Mouse (Mus musculus): ENCODE results near the gene Cyp1a1.

Cyp1a1 gene

DNA sequence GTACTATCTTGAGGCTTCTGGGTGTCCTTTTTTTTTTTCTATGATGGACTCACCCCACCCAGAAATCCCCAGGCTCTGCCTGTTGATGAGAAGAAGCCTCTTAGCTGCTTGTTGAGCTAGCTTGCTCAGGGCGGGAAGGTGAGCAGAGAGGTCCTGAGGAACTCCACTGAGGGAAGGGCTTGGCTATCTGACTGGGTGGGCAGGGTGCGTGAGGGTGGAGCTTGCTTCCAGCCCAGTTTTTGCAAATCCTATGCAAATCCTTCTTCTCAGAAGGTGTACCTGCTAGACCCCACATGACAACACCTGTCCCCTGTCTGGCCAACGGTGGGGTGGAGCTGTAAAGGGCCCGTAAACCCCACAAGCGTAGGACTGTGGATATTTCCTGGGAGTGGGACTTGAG is 34.4 kb upstream of the Cyp1a1 start, which contains the start of gene Csk:
Gene Csk, minus strand, starts transcription at position 349 of the 400 bp plus-strand sequence.
- in situ Hi-C loops (cut with MboI; ENCODE audit: unreplicated experiment in 2 of 2), result loop anchor here (5.0 to 25.0 kb wide), 4 partner anchors 36 to 559 kb away; partner anchors contain the start of genes Cox5a (in 1 of the 2), Islr (in 1 of the 2), Islr2 (in 1 of the 2) and Ubl7 (in 1 of the 2)

DNA sequence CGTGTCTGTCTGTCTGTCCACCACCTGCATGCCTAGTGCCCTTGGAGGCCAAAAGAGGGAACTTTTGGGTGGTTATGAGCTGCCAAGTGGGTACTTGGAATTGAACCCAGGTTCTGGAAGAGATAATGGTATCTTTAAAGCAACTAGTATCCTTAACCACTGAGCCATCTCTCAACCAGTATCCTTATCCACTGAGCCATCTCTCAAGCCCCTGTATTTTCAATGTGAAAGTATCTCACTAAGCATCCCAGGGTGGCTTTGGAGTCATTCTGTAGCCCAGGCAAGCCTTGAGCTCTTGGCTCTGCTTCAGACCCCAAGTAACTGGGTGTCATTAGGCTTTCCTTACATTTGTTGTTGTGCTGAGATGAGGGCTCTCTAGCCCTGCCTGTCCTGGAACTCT is 32.8 kb upstream of the Cyp1a1 start:
- in situ Hi-C loops (cut with MboI; ENCODE audit: unreplicated experiment in 2 of 2), result loop anchor here (5.0 to 25.0 kb wide), 6 partner anchors 38 to 557 kb away; partner anchors contain the start of genes Cox5a (in 1 of the 2), Islr (in 1 of the 2), Islr2 (in 1 of the 2) and Ubl7 (in 1 of the 2)

DNA sequence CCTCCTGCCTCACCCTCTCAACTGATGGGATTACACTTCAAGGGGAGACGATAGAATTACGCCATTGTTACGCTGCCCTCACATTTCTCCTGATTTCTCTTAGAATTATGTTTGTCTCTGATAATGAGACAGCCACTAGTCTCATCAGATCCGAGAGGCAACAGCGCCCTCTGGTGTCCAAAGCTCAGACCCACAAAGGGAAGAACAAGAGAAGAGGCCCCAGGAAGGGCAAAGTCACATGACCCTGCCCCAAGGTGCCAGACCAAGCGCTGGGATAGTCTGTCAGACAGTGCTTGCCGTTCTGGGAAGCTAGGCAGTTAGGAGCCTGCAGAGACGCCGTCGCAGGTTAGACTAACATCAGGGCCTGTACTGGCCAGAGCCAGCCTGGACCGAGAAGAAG is 32.0 kb upstream of the Cyp1a1 start:
- in situ Hi-C loops (cut with MboI; ENCODE audit: unreplicated experiment in 2 of 2), result loop anchor here (5.0 to 25.0 kb wide), 4 partner anchors 63 to 557 kb away; partner anchors contain the start of genes Islr (in 1 of the 2), Islr2 (in 1 of the 2) and Ubl7 (in 1 of the 2)

DNA sequence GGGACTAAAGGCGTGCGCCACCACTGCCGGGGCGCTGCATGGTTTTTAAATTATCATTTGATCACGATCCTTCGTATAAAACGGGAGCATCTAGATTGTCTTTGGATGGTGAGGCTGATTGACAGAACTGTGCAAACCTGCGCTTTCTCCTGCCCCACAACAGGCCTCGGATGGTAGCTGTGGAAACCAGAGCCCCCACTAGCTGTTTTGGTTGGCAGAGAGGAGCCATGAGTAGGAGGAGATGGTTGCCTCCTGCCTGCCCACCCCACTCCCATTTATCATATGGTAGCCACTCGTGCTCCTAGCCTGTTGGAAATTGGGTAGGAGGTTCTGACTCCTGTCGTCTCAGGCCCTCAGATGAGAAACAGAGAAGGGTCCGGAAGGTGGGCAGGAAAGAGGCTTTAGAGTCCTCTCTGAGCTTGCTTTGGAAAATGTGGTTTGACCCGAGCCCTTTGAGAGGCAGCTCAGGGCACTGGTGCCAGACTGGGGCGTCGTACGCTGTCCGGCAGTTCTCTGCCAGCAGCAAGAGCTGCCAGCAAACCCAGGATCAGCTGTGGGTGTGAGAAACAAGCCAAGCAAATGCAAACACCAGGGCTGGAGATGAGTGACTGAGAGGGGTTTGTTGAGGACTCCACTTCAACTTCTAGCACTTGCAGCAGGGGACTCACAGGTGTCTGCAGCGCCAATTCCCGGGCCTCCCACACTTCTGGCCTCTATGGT is 30.9 kb upstream of the Cyp1a1 start:
- in situ Hi-C loops (cut with MboI; ENCODE audit: unreplicated experiment in 2 of 2), result loop anchor here (5.0 to 25.0 kb wide), 4 partner anchors 64 to 556 kb away; partner anchors contain the start of genes Islr (in 1 of the 2), Islr2 (in 1 of the 2) and Ubl7 (in 1 of the 2)

DNA sequence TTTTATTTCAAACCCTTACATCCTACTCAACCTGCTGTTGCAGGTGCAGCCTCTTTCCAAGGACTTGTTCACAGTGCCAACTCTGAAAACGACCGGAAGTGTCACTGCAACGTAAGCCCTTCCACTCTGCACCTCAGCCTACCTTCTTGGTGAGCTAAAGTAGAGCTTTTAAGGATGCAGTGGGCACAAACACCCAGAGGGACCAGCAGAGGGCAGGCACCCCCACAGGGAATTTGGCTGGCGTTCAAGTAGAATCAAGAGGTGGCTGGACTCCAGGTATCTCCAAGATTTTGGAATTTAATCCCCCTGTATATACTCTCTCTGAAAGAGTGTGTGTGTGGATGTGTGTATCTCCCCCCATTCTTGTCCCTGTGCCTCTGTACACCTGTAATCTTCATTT is 29.9 kb upstream of the Cyp1a1 start:
- in situ Hi-C loops (cut with MboI; ENCODE audit: unreplicated experiment in 2 of 2), result loop anchor here (5.0 to 25.0 kb wide), 4 partner anchors 66 to 554 kb away; partner anchors contain the start of genes Islr (in 1 of the 2), Islr2 (in 1 of the 2) and Ubl7 (in 1 of the 2)

DNA sequence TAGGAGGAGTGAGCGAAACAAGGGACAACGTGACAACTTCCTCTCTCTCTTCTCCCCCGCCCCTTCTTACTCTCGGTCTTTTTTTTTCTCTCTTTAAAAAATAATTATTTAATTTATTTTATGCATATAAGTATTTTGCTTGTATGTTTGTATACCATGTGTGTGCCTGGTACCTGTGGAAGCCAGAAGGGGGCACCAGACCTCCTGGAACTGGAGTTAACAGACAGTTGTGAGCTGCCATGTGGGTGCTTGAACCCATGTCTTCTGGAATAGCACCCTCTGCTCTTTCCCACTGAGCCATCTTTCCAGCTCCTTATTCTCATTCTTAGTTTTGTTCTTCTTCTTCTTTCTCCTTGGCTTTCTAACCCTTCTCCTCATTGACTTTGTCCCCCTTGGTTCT is 28.8 kb upstream of the Cyp1a1 start:
- in situ Hi-C loops (cut with MboI; ENCODE audit: unreplicated experiment in 2 of 2), result loop anchor here (5.0 to 25.0 kb wide), 4 partner anchors 67 to 553 kb away; partner anchors contain the start of genes Islr (in 1 of the 2), Islr2 (in 1 of the 2) and Ubl7 (in 1 of the 2)

DNA sequence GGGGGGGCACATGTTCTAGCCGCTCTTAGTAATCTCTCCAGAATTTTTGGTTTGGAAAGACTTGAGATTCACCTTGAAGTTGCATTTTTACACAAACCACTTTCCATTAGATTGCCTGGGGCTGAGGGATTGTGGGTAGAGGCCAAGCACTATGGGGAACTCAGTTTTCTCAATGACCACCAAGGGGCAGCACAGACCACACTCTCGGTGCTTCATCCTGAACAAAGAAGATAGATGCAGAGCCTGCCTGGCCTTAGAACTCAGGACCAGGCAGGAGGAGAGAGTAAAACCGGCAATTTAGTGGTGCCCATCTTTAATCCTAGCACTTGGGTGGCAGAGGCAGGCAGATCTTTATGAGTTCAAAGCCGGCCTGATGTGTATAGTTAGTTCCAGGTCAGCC is 28.0 kb upstream of the Cyp1a1 start:
- in situ Hi-C loops (cut with MboI; ENCODE audit: unreplicated experiment in 2 of 2), result loop anchor here (5.0 to 25.0 kb wide), 10 partner anchors 67 to 553 kb away; partner anchors contain the start of genes Islr (in 2 of the 2), Islr2 (in 2 of the 2) and Ubl7 (in 1 of the 2)

DNA sequence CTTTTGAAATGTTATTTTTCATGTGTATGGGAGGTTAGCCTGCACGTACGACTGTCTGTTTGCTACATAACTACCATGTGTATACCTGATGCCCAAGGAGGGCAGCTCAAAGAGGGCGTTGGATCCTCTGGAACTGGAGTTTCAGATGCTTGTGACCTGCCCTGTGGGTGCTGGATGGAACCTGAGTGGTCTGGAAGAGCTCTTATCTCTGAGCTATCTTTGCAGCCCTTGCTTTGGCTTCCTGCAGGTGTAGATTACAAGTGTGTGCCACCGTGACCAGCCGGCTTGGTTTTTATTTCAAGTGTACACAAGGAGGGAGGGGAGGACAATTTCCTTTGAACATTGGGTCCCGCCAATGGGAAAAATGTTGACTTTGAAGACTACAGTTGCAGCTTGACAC is 27.2 kb upstream of the Cyp1a1 start:
- in situ Hi-C loops (cut with MboI; ENCODE audit: unreplicated experiment in 2 of 2), result loop anchor here (5.0 to 25.0 kb wide), 7 partner anchors 87 to 552 kb away; partner anchors contain the start of genes Islr (in 2 of the 2) and Islr2 (in 2 of the 2)

DNA sequence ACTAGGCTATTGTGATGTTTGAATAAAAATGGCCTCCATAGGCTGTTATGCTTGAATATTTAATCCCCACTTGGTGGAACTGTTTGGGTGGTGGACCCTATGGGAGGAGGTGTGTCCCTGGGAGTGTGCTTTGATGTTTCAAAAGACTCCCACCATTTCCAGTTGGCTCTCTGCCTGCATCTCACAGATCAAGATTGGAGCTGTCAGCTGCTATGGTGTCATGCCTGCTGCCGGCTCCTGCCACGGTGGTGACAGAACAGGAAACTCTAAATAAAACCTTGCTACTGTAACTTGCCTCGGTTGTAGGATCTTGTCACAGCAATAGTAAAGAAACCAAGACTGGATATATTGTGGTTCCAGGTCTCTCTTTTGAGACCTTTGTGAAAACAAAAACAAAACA is 26.2 kb upstream of the Cyp1a1 start:
- in situ Hi-C loops (cut with MboI; ENCODE audit: unreplicated experiment in 2 of 2), result loop anchor here (5.0 to 25.0 kb wide), 7 partner anchors 86 to 551 kb away; partner anchors contain the start of genes Islr (in 2 of the 2) and Islr2 (in 2 of the 2)

DNA sequence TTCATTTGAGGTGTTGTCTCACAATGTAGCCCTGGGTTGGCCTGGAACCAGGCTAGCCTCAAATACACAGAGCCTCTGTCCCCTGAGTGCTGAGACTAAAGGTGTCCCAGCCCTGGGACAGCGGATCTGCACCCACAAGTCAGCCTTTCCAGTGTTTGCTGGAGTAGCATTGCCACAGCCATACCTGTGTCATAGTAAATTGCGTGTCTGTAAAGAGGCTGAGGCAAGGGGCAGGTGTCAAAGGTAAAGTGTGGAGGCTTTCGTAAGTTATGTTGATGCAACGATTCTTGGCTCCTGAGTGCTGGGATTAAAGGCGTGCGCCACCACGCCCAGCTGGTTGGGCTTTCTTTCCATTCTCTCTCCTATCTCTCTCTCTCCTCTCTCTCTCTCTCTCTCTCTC is 23.1 kb upstream of the Cyp1a1 start:
- in situ Hi-C loops (cut with MboI; ENCODE audit: unreplicated experiment in 2 of 2), result loop anchor here (5.0 to 25.0 kb wide), 7 partner anchors 83 to 548 kb away; partner anchors contain the start of genes Islr (in 2 of the 2) and Islr2 (in 2 of the 2)

DNA sequence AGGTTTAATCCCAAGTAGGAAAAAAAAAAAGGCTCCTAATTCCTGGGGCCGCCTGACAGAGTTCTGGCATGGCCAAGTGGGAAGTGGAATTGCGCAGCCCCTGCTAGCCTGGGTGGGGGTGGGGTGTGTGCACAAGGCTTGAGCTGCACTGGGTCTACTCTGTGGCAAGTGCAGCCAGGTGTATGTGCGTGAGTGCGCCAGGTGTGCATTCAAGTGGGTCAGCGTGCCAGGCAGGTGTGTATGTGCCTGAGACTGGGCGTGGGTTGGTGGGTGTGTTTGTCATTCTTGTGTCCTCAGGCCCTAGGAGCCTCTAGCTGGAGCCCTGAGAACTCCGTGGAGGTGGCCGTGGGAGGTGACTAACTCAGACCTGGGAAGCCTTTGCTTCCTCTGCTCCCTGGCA is 21.2 kb upstream of the Cyp1a1 start:
- in situ Hi-C loops (cut with MboI; ENCODE audit: unreplicated experiment in 2 of 2), result loop anchor here (10.0 to 25.0 kb wide), 4 partner anchors 178 to 546 kb away; partner anchors contain the start of genes Islr (in 2 of the 2) and Islr2 (in 2 of the 2)

DNA sequence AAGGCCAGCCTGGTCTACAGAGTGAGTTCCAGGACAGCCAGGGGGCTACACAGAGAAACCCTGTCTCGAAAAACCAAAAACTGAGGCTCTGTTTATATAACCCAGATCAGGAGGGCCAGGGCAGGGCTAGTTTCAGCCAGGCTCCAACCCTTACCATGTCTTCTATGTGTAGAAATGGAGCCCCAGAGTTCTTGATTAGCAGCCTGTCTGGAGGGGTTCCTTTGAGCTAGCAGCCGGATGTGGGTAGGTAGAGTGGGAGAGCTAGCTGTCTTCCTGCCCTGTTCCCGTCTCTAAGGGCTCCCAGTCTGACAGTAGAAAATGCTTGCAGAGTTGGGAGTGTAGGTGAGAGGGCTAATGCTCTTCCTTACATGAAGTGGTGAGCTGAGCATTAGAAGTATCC is 20.6 kb upstream of the Cyp1a1 start:
- in situ Hi-C loops (cut with MboI; ENCODE audit: unreplicated experiment in 2 of 2), result loop anchor here (10.0 to 25.0 kb wide), 4 partner anchors 178 to 545 kb away; partner anchors contain the start of genes Islr (in 2 of the 2) and Islr2 (in 2 of the 2)

DNA sequence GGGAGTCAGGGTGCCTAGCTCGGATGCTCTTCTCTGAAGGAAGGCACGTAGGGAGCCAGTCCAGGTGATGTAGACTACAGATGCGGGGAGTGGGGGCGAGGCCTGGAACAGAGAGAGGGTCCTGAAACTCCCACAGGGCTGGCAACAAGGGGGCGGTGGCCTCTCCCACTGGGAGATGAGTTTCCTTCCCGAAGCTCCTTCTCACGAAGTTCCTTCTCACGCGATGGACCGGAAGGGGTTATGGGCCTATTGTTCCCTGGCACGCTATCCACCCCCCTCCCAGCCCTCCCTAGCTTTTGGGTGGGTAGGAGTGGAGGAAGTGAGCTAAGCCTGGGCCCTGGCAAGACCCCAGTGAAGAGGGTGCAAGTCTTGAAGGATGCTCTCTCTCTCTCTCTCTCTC is 19.9 kb upstream of the Cyp1a1 start:
- in situ Hi-C loops (cut with MboI; ENCODE audit: unreplicated experiment in 2 of 2), result loop anchor here (10.0 to 25.0 kb wide), 4 partner anchors 177 to 544 kb away; partner anchors contain the start of genes Islr (in 2 of the 2) and Islr2 (in 2 of the 2)

DNA sequence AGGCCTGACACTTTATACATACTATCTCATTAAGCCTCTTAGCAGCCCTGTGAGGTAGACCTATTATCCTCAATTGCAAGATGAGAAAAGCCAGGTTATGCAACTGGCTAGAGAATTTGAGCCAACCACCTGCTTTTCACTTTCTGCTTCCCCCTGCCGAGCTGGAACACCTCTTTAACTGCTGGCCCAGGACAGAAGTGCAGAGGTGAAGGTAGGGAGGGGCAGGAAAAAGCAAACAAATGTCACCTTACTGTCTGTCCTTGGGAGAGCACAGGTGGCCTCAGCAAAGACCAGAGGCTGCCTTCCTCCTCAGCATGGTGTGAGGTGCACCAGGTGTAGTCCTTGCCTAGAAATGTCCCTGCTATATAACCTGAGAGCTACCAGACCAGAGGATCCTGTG is 19.5 kb upstream of the Cyp1a1 start:
- in situ Hi-C loops (cut with MboI; ENCODE audit: unreplicated experiment in 2 of 2), result loop anchor here (10.0 to 25.0 kb wide), 4 partner anchors 177 to 544 kb away; partner anchors contain the start of genes Islr (in 2 of the 2) and Islr2 (in 2 of the 2)

DNA sequence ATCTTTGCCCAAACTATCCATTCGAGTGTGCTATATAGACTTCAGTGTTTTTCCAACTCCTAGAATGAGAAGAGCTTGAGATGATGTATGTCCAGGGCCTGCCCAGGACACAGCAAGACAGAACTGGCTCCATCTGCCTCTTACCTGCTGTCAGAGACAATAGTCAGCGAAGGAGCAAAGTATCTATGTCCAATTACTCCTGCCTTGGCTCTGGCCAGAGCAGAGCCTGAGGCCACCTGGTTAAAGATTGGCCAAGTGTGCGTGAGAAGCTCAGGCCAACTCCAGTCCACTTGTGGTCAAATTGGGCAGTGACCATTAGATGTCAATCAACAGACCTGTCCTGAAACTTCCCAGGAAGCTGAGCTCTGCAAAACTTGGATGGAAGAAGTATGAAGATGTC is 18.2 kb upstream of the Cyp1a1 start:
- in situ Hi-C loops (cut with MboI; ENCODE audit: unreplicated experiment in 2 of 2), result loop anchor here (10.0 to 25.0 kb wide), 4 partner anchors 175 to 543 kb away; partner anchors contain the start of genes Islr (in 2 of the 2) and Islr2 (in 2 of the 2)

DNA sequence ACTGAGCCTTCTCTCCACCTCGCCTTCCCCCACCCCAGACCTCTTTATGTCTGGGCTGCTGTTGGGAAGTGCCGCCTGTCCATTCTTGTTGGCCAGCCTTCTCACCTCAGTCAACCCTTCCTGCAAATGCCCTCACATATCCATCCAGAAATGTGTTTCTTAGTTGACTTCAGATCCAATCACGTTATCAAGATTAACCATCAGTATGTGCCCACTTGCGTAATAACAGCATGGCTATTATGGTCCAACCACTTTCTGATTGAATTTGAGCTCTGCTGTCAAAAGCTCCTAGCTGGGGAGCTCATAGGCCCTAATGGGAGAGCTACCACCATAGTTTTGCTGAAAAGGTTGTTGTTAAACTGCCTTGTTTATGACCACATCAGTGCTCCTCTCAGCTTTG is 16.7 kb upstream of the Cyp1a1 start:
- in situ Hi-C loops (cut with MboI; ENCODE audit: unreplicated experiment in 2 of 2), result loop anchor here in 1 of 2 experiments (25.0 kb wide), 1 partner anchor 541 kb away; the partner anchor contains the start of genes Islr and Islr2

DNA sequence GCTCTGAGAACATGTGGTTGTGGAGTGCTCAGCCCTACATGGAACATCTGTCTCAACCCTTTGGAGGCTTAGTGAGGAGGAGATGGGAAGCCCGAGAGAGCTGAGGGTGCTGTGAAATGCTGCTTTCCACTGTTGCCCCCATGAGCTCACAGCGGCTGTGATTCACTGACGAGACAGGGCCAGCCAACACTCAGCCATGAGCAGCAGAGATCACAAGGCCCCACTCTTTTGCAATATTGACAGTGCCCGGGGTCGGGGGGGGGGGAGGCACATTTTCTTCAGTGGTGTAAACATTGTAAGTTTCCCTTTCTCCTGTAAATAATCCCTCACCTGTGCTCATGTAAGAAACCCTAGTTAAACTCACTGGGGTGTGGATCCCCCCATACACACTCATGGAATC is 16.2 kb upstream of the Cyp1a1 start:
- in situ Hi-C loops (cut with MboI; ENCODE audit: unreplicated experiment in 2 of 2), result loop anchor here in 1 of 2 experiments (25.0 kb wide), 1 partner anchor 541 kb away; the partner anchor contains the start of genes Islr and Islr2

DNA sequence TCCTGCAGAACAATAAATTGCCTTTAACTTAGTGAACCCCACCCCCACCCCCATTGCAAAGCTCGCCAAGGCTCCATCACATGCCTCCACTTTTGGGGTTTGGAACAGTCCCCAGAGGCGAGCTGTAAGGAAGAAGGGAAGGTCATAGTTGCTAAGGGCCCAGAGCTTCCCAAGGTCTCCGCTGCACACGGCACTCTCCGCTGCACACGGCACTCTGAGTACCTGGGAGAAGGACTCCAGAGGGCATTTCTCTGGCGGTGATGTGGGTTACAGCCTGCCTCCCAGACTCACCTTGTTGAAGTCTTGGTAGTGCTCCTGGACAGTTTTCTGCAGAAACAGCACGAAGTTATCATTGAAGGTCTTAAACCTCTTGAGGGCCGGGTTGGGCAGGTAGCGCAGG is 6.3 kb upstream of the Cyp1a1 start:
- in situ Hi-C loops (cut with MboI; ENCODE audit: unreplicated experiment in 2 of 2), result loop anchor here in 1 of 2 experiments (25.0 kb wide), 1 partner anchor 444 kb away; the partner anchor contains the start of gene Trcg1

DNA sequence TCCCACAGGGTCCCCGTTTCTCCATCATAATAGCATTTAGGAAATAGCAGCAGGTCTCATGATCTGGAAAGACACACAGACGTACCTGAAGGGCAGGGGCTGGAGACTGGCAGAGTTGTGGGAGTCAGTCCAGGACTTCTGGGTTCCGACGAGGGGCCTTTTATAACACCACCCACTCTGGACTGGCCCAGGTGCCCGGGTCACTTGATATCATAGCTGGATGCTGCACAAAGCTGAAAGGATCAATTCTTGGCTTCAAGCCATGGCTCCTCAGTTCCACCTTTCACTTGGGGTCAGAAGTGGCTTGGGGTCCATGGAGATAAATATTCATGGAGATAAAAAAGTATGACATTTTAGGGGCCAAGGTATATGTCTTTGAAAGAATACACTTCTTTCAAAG is 4.2 kb upstream of the Cyp1a1 start, which contains the start of gene Cyp1a2:
Gene Cyp1a2, minus strand, starts transcription at position 184 of the 400 bp plus-strand sequence.
- in situ Hi-C loops (cut with MboI; ENCODE audit: unreplicated experiment in 2 of 2), result loop anchor here in 1 of 2 experiments (25.0 kb wide), 1 partner anchor 446 kb away; the partner anchor contains the start of gene Trcg1

DNA sequence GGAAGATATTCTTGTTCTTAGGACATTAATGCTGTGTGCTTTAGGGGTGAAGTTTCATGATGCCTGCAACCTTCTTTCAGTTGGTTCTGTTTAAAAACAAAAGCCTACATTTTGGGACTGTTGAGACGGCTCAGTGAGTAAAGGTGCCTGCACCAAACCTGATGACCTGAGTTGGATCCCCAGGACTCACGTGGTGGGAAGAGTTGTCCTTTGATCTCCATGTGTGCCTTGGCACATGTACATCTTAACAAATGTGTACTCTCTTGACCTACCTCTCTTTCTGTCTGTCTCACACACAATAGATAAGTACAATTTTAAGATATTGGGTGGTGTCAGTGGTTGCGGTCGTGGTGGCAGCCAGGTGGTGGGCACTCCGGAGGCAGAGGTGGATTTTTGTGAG is 1.7 kb upstream of the Cyp1a1 start:
- in situ Hi-C loops (cut with MboI; ENCODE audit: unreplicated experiment in 2 of 2), result loop anchor here in 1 of 2 experiments (25.0 kb wide), 1 partner anchor 449 kb away; the partner anchor contains the start of gene Trcg1
